Mouse (Mus musculus) cerebellum, adult 11-12 months (tissue): Measurements from ENCODE around the gene Gtsf1.
"Not testable (repeated sequence)": the region's sequence is repeated elsewhere in the genome, so short reads cannot be mapped to it uniquely, and the experiment has no call there.

Experiments used
- DNase-seq: peaks from one replicate; pipeline ENCODE4 v3.0.0; 2022

Gene Gtsf1

GRCm38 (mm10) chr15:103430241-103430640 lies at the start of gene Gtsf1:
Gene Gtsf1 (minus strand): TSS chr15:103430470.
- no peak for DNase-seq

GRCm38 (mm10) chr15:103479080-103479606 lies 48.9 kb upstream of the Gtsf1 start:
- no peak for DNase-seq

DNA sequence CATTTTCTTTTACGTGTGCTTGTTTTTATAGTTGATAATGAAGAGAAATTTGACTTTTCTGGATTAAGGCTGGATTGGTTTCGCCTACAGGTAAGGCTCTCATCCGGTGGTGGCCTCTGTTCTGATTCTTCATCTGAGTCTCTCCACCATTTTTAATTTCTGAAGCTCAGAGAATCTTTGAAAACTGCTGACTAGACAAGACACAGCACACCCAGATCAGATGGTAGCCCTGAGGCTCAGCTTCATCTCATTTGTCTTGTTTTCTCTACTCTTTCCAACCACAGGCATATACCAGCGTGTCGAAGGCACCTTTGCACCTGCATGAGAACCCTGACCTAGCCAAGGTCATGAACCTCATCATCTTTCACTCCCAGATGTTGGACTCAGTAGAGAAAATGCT lies 43.5 kb upstream of the Gtsf1 start:
- no peak for DNase-seq

GRCm38 (mm10) chr15:103473182-103473581 lies 42.9 kb upstream of the Gtsf1 start:
- no peak for DNase-seq

- DNase-seq = no peak
These were observed 42.0 kb upstream of the Gtsf1 start for GRCm38 (mm10) chr15:103472265-103472664.

GRCm38 (mm10) chr15:103471488-103472194 lies 41.4 kb upstream of the Gtsf1 start:
- DNase-seq = no peak

- DNase-seq = no peak
These were observed 32.4 kb upstream of the Gtsf1 start for GRCm38 (mm10) chr15:103462539-103463261.

DNA sequence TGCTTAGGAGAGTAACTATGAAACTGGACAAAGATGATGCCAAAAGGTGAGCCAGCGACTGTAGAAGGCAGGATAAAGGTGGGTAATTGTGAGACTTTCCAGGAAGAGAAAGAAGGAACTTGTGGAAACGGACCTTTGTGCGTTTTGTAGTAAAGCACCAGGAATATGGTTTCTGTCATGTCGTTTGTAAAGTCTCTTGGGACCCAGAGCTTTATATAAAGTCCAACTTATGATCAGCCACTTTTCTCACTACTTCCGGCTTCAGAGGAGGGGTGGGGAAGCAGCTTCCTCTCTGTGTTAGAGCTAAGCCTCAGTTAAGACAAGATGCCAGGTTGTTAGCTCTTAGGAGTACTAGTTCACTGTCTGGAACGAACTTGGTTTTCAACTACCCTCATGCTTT lies 24.2 kb upstream of the Gtsf1 start:
- DNase-seq = no peak

DNA sequence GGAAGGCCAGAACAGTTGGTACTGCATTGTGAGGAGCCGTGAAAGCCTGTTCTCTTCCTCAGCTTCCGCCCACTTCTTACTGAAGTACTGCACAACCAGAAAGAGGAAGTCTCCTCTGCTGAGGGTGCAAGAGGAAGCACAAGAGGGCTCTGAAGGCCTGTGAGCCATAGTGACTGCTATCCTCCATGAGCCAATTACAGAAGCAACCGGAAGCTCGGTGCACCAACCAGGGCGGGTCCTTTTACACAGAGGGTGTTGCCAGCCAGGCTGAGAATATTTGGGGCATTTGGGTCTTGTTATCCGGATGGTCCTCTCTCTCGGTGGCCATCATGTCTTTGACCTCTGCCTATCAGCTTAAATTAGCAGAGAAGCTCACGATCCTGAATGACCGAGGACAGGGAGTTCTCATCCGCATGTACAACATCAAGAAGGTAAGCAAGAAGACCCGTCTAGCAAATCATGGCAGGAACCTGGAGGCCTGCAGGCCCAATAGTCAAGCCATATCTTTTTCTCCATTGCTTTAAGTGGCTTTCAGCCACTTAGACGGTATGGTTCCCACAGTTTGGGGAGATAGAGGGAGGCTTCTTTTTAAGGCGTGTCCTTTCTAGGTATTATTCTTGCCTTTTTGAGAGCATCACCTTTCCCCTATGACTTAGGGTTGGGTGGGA lies 23.4 kb upstream of the Gtsf1 start, which contains the start of gene Nckap1l:
Nckap1l (plus strand) TSS at position 244 of the 668 bp plus-strand sequence.
- no peak for DNase-seq

- DNase-seq = no peak
These were observed 18.1 kb upstream of the Gtsf1 start, which contains the start of gene Gtsf2 for GRCm38 (mm10) chr15:103448369-103448768. Gene Gtsf2 (minus strand): TSS chr15:103448469.

DNA sequence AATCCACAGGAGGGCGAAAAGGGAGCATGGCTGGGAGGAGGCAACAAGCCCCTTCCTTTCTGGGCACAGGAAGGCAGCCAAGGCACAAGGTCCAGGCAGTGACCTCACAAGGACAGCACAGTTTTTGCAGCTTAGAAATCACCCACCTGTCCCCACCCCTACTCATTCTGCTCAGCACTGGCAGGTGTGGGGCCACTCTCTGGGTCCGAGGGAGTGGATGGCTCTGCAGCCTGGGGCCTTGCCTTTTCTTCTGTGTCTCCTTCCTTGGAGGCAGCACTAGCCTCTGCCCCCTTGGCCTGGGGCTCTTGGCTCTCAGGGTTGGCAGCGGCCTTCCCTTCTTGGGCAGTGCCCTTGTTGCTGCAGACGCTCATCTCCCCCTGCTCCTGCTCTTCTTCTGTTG lies 15.7 kb upstream of the Gtsf1 start:
- not testable (repeated sequence) for DNase-seq

DNA sequence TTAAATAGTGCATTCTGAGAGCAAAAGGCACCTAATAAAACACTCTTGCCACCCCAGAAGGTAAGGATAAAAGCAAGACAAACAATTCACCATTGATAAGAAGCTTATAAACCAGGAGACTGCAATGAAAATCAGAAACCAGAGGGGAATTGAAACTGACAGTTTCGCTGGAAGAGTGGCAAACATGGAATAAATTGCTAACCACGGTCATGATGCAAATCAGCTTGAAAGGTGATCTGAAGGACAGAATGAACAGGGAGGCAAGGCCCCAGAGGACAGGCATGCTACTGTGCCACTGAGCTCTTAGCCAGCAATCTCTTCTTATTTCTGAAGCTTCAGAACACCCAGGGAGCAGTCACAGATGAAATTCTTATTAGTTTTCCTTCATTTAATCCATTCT lies 3.3 kb downstream of the Gtsf1 start:
- no peak for DNase-seq

- DNase-seq = not testable (repeated sequence)
These were observed 24.7 kb downstream of the Gtsf1 start for GRCm38 (mm10) chr15:103405586-103405985.

DNA sequence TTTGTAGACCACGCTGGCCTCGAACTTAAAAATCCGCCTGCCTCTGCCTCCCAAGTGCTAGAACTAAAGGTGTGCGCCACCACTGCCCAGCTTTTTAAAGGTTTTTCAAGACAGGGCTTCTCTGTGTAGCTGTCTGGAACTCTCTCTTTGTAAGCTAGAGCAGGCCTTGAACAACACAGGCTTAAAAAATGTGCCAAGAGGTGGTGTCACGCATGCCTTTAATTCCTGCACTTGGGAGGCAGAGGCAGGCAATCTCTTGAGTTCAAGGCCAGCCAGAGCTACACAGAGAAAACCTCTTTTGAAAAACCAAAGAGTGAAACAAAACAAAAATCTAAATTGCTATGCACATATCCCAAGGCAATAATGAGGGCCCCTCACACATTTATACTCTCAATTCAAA lies 28.9 kb downstream of the Gtsf1 start:
- no peak for DNase-seq

DNA sequence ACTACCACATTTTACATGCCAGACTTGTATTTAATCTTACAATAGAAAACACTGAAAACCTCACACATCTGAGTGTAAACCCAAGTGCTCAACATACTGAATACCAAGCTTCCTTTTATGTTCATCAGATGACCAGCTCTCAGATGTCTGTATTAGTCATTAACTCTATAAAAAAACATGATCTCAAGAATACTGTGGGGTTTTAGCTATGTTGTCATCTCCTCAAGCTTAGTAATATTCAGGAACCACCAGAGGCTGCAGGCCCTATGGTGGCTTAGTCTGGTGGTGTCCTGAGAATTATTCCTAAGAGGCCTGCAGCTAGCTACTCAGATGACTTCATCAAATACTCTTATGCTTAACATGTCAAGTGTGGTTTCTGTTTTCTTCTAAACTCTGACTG lies 36.7 kb downstream of the Gtsf1 start:
- no peak for DNase-seq

- no peak for DNase-seq
These were observed 41.6 kb downstream of the Gtsf1 start for GRCm38 (mm10) chr15:103388556-103389145.

DNA sequence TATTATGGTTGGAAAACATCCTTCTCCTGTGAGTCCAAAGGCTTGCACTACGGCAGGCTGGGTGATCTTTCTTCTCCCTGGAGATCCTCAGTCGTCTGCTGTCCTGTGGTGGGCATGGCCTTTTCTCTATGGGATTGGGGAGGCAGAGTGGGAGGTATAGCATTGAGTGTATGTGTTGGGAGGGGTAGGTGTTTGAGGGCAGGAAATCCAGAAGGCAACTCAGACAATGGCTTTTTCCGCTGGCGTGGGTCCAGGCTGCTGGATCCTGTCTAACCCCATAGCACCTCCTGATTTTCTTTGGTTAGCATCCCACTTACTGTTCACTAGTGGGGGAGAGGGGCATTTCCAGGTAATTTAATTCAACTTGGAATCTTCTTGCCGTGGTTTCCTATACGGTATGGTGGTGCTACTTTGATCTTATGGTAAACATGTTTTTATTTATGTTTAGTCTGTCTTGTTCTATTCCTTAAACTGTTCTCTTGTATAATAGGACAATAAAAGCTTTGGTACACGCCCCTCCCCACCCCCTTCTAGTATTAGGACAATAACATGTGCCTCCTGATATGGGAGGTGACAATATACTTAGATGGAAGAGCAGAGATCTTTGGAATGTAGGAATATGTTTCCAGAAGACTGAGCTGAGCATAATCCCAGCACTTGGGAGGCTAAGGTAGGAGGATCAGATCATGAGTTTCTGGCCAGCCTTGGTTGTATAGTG lies 46.3 kb downstream of the Gtsf1 start:
- DNase-seq = no peak

GRCm38 (mm10) chr15:103382795-103383406 lies 47.4 kb downstream of the Gtsf1 start:
- no peak for DNase-seq

GRCm38 (mm10) chr15:103382075-103382474 lies 48.2 kb downstream of the Gtsf1 start:
- no peak for DNase-seq

DNA sequence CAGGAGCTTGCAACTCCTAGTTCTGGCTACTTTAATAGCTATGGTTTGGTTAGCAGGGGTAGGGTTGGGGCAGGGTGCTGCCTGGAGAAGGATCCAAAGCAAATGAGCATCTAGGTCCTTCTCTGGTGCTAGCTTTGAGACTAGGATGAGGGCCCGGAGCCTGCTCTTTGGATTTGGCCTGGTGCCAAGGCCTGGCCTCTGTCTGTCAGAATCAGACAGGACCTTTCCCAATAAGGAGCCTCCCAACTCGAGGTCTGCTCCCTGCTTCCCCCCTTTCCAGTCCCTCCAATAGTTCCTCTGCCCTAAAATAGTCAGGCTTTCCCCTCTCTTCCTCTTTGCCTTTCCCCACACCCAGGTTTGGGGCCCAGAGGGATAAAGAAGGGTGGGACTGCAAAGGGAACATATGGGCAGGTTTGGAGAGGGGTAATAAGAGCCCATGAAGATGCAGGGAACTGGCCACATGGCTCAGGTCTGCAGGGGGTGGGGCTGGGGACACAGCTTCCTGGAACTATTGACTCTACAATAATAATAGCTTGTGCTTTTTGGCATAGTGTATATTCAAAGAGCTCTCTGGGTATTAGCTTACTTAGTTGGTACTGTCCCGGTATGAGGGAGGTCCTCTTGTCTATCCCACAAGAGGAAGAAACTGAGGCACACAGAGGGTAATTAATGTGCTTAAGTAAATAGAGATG lies 51.5 kb downstream of the Gtsf1 start:
- no peak for DNase-seq
